Mouse (Mus musculus) limb, embryonic 13.5 days (tissue): ENCODE results near the gene Nostrin. TPM values are rescaled to one million over a fixed set of nuclear protein-coding genes. Genes with fewer than 3 reads are reported as not detected.

Source experiments
- ATAC-seq: fragments of 200-750 bp; cut with Nextera tagmentation; 2 replicates; pipeline ENCODE4 v1.8.0; 2017; ENCODE audit warnings: low read depth, moderate number of reproducible peaks, moderate TSS enrichment; ENCODE audit not compliant: low FRiP score
- H3K27ac ChIP-seq: fragments of 300-500 bp; sonication (generic); 2 replicates; pipeline ENCODE4 v1.5.1; 2015; ENCODE audit warnings: inconsistent platforms, mild to moderate bottlenecking, moderate library complexity
- H3K27me3 ChIP-seq: fragments of 300-500 bp; sonication (generic); 2 replicates; pipeline ENCODE4 v1.6.1; 2015; ENCODE audit warnings: mild to moderate bottlenecking, inconsistent platforms
- H3K36me3 ChIP-seq: fragments of 300-500 bp; sonication (generic); 2 replicates; pipeline ENCODE4 v1.6.1; 2015; ENCODE audit warnings: inconsistent platforms, mild to moderate bottlenecking, moderate library complexity
- H3K4me1 ChIP-seq: fragments of 300-500 bp; sonication (generic); 2 replicates; pipeline ENCODE4 v1.6.1; 2015; ENCODE audit warnings: inconsistent platforms
- H3K4me2 ChIP-seq: fragments of 300-500 bp; sonication (generic); replicated peaks from 2 replicates; pipeline ENCODE4 v1.6.1; 2015; ENCODE audit warnings: inconsistent platforms, mild to moderate bottlenecking, moderate library complexity
- H3K4me3 ChIP-seq: fragments of 300-500 bp; sonication (generic); 2 replicates; pipeline ENCODE4 v1.5.1; 2015; ENCODE audit warnings: moderate library complexity, mild to moderate bottlenecking, inconsistent platforms
- H3K9ac ChIP-seq: fragments of 300-500 bp; sonication (generic); 2 replicates; pipeline ENCODE4 v1.6.1; 2015; ENCODE audit warnings: mild to moderate bottlenecking, inconsistent platforms
- H3K9me3 ChIP-seq: fragments of 300-500 bp; sonication (generic); 2 replicates; pipeline ENCODE4 v1.6.1; 2016; ENCODE audit warnings: inconsistent platforms
- WGBS: fragments of 180-500 bp; shearing (Covaris S2); methylation state at CpG from one replicate; pipeline ENCODE4 v1.1.7; 2015; 5-methylcytosine and 5-hydroxymethylcytosine counted together
- polyA plus RNA-seq: library from polyadenylated mRNA; unstranded; fragments of >200 nt; fragmentation: Nextera tagmentation; extraction: Ambion mirVana; gene quantifications from 2 replicates; pipeline ENCODE4 v1.2.1, GENCODE M21; 2015

Nostrin gene
- polyA plus RNA-seq, 1 experiment from 2014 or later, result 0.92 TPM

DNA sequence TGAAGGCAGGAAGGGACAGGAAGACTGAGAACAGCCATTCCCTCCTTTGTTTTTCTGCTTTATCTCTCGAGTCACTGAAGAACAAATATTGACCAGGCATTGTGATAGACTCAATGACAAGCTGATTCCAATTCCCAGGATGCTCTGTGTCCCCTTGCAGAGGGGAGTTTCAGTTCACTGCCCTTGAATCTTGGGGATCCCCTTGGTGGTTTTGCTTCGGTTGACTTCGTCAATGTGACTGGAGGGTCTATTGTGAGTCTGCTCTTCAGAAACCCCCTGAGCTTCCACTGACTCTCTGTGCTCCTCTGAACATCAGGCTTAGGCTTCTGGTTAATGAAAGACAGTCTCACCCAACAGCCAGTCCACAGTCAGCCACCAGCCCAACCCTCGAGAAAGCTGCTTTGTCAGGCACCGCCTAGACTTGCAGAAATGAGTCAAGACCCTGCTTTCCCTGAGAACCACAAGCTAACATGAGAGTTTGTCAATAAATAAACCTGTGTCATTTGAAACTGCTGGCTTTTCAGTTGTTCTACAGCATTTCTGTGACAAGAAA is 3.0 kb upstream of the Nostrin start:
- Histone ChIP-seq H3K36me3 (no peaks in the 10 kb centered on the region), H3K9ac (no peak overlapping the region), H3K9me3 (no peaks in the 10 kb centered on the region), H3K4me2 (no peak overlapping the region), H3K27ac (no peak overlapping the region), H3K4me3 (no peak overlapping the region), H3K4me1 (peaks cover 13% of the 10 kb centered on the region; the same call in 1 of the 2 replicates), H3K27me3 (no peaks in the 10 kb centered on the region)
- no peak for ATAC-seq
- 67% methylated on average over 5 of the region's 5 CpGs for WGBS

DNA sequence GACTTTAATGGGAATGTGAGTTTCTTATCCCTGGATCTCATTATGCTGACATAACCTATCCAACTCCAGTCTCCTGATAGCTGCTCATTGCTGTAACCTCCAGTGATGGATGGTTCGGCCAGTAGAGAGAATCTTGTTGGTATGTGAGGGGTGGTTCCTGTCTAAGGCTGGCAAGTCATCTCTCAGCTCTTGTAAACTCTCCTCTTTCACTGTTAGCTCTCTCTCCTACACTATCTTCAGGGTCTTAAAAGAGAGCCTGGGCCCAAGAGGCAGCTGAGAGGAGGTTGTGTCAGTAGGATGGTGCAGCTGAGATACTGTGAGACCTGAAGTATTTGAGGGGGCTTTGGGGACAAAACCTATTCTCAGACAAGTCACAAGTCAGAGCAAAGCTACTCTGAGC is 1.4 kb upstream of the Nostrin start:
- Histone ChIP-seq H3K9ac (no peak overlapping the region), H3K27me3 (no peaks in the 10 kb centered on the region), H3K4me1 (peaks cover 8% of the 10 kb centered on the region; the same call in 1 of the 2 replicates), H3K4me3 (no peak overlapping the region), H3K27ac (no peak overlapping the region), H3K4me2 (no peak overlapping the region), H3K9me3 (no peaks in the 10 kb centered on the region), H3K36me3 (no peaks in the 10 kb centered on the region)
- 75% methylated on average over 1 of the region's 1 CpGs for WGBS
- ATAC-seq, result no peak

DNA sequence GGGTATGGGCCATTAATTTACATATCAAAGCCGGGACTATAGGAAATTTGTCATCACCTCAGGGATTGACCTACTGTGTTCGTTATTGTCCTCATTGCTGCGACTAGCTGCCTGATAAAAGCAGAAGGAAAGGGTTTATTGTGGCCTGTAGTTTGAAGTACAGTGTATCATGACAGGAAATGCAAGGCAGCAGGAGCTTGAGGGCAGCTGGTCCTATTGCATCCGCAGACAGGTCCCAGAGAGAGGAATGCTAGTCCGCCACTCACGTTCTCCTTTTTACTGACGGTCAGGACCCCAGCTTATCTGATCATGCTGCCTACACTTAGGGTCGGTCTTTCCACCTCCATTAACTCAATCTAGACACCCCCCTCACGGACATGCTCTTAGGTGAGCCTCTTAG is 663 bp upstream of the Nostrin start:
- no peak overlapping the region for H3K4me2 ChIP-seq
- no peaks in the 10 kb centered on the region for H3K9me3 ChIP-seq
- no peak overlapping the region for H3K9ac ChIP-seq
- no peak overlapping the region for H3K27ac ChIP-seq
- no peaks in the 10 kb centered on the region for H3K27me3 ChIP-seq
- WGBS, result 57% methylated on average over 9 of the region's 9 CpGs
- ATAC-seq, result no peak
- no peaks in the 10 kb centered on the region for H3K36me3 ChIP-seq
- H3K4me1 ChIP-seq, result 0 out of 2 replicates have a peak, but pooled peaks cover 5% of the 10 kb centered on the region
- H3K4me3 ChIP-seq, result no peak overlapping the region

DNA sequence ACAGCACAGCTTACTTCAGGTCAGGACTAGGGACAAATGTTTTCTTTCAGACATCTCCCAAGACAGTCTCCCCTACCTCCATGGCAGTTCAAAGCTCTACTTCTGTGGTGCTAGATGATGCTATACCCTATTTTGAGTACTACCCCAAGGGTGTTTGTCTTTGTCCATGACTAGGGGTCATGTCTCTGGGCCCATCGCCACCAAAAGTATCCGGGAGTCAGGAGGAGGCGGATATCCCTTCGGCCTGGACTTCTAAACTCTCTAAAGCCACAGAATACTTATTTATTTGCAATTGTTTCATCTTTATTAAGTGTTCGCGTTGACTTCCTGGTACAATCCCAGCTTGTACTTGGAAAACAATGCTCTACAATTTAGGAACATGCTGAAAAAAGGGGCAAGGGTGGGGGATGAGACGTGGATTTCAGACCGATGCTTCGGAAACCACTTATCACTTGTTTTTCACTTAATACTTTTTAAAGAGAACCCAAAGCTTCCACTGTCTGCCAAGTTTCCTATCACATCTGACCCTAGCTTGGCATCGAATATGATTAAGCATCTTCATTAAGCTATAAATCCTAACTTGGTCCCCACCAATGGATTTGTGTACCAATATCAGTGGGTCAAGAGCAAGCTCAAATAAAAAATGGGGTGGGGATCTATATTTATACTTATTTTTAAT is 1.9 kb downstream of the Nostrin start:
- Histone ChIP-seq H3K9ac (no peak overlapping the region), H3K4me3 (no peak overlapping the region), H3K36me3 (no peaks in the 10 kb centered on the region), H3K27me3 (no peaks in the 10 kb centered on the region), H3K4me1 (0 out of 2 replicates have a peak, but pooled peaks cover 5% of the 10 kb centered on the region), H3K4me2 (no peak overlapping the region), H3K27ac (no peak overlapping the region), H3K9me3 (no peaks in the 10 kb centered on the region)
- 93% methylated on average over 10 of the region's 10 CpGs for WGBS
- ATAC-seq, result no peak

DNA sequence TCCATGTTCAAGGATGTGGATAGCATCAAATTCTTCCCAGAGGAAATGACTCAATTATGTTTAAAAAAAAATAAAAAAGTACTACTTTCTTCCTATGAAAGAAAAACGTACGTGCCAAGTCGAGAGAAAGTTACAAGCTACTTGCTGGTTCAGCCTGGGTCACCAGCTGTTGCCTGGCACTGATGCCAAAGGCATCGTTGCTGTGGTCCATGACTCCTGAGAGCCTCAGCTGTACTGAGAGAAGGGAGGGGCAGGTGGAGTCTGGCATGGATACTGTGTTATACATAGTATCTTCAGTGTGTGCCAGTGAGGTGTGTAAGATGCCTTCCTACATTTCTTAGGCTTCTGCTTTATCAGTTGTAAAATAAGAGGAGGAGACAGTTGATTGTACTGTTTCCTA is 3.2 kb downstream of the Nostrin start:
- Histone ChIP-seq H3K4me1 (0 out of 2 replicates have a peak, but pooled peaks cover 5% of the 10 kb centered on the region), H3K9ac (no peak overlapping the region), H3K27me3 (no peaks in the 10 kb centered on the region), H3K4me3 (no peak overlapping the region), H3K27ac (no peak overlapping the region), H3K36me3 (no peaks in the 10 kb centered on the region), H3K9me3 (no peaks in the 10 kb centered on the region), H3K4me2 (no peak overlapping the region)
- ATAC-seq, result no peak
- 76% methylated on average over 4 of the region's 4 CpGs for WGBS

DNA sequence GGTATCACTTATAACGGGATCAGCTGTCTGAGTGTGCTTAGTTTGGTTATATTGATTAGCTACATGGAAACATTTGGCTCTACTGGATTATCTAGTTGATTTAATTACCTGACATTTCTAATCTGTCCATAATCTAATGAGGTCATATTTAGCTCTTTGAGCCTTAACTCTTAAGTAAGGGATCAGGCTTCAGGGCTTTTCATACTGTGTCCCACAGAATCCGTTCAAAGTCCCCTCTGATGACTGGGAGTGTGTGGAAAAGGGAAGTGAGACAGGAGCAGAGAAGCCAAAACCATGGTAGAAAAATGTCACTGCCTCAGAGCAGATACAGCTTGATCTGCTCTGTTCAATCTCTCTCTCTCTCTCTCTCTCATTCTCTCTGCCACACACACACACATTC is 4.6 kb downstream of the Nostrin start:
- WGBS, result 79% methylated on average over 2 of the region's 2 CpGs

DNA sequence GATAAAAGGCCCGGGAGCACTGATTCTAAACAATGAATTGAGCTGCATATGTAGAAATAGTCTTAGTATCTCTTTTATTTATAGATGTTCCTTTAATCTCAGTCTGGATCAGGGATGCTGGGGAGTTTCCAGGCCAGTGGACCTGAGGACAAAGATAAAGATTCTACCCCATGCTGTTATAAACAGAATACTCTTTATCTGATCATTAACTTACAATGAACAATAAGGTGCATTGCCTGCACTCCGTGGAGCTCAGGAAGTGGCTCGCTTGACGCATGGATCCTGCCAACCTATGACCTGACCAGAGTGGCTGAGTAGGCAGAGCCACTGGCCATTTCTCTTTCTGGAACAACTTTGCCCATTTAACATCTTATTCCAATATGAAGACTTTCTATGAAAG is 5.2 kb downstream of the Nostrin start:
- H3K4me1 ChIP-seq, result no peaks in the 10 kb centered on the region
- H3K27ac ChIP-seq, result no peak overlapping the region
- no peak overlapping the region for H3K4me2 ChIP-seq
- H3K9ac ChIP-seq, result no peak overlapping the region
- 82% methylated on average over 4 of the region's 4 CpGs for WGBS
- H3K36me3 ChIP-seq, result no peaks in the 10 kb centered on the region
- no peak overlapping the region for H3K4me3 ChIP-seq
- H3K9me3 ChIP-seq, result no peaks in the 10 kb centered on the region
- no peak for ATAC-seq
- no peaks in the 10 kb centered on the region for H3K27me3 ChIP-seq

More for the DNA sequence above, 4.6 kb downstream of the Nostrin start:
- Histone ChIP-seq H3K4me1 (0 out of 2 replicates have a peak, but pooled peaks cover 5% of the 10 kb centered on the region), H3K4me3 (no peak overlapping the region), H3K9me3 (no peaks in the 10 kb centered on the region), H3K27me3 (no peaks in the 10 kb centered on the region), H3K27ac (no peak overlapping the region), H3K9ac (no peak overlapping the region), H3K36me3 (no peaks in the 10 kb centered on the region), H3K4me2 (no peak overlapping the region)
- no peak for ATAC-seq

DNA sequence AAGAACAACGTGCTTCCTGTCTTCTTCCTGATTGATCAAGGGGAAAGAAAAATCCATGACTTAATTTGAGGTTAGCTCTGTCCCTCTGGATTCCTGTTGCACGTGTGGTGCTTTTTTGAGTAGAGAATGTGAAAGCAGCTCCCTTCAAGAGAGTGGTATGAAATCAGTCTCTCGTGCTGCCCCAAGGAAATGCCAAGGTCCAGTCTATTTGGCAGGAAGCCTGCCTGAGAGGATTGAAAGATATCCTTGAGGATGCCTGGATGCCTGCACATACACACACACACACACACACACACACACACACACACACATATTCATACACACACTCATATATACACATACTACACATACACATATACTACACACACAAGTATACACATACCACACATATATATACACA is 13.1 kb downstream of the Nostrin start:
- no peaks in the 10 kb centered on the region for H3K36me3 ChIP-seq
- no peak overlapping the region for H3K4me2 ChIP-seq
- WGBS, result 72% methylated on average over 3 of the region's 3 CpGs
- no peaks in the 10 kb centered on the region for H3K9me3 ChIP-seq
- no peak for ATAC-seq
- no peaks in the 10 kb centered on the region for H3K27me3 ChIP-seq
- no peak overlapping the region for H3K27ac ChIP-seq
- H3K9ac ChIP-seq, result no peak overlapping the region
- H3K4me1 ChIP-seq, result peaks cover 4% of the 10 kb centered on the region; the same call in 1 of the 2 replicates
- no peak overlapping the region for H3K4me3 ChIP-seq

DNA sequence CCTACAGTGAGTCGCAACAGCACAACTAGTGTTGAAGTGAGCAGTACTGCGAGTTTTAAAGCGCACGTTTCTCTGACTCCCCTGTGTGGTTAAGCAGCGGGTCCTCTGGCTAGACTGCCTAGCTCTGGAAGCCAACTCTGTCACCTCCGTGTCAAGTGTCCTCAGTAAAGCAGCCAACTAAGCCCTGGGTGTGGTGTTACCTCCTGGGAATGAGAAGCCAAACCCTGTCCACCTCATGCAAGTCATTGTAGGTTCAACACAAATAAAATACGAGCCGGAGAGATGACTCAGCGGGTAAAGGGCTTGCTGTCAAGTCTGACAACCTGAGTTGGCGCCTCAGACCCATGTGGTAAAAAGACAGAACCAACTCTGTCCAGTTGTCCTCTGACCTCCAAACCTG is 13.6 kb downstream of the Nostrin start:
- H3K9ac ChIP-seq, result no peak overlapping the region
- H3K27me3 ChIP-seq, result no peaks in the 10 kb centered on the region
- no peaks in the 10 kb centered on the region for H3K36me3 ChIP-seq
- H3K4me2 ChIP-seq, result no peak overlapping the region
- peaks cover 4% of the 10 kb centered on the region; the same call in 1 of the 2 replicates for H3K4me1 ChIP-seq
- 85% methylated on average over 10 of the region's 10 CpGs for WGBS
- no peak overlapping the region for H3K27ac ChIP-seq
- H3K9me3 ChIP-seq, result no peaks in the 10 kb centered on the region
- no peak for ATAC-seq
- no peak overlapping the region for H3K4me3 ChIP-seq

DNA sequence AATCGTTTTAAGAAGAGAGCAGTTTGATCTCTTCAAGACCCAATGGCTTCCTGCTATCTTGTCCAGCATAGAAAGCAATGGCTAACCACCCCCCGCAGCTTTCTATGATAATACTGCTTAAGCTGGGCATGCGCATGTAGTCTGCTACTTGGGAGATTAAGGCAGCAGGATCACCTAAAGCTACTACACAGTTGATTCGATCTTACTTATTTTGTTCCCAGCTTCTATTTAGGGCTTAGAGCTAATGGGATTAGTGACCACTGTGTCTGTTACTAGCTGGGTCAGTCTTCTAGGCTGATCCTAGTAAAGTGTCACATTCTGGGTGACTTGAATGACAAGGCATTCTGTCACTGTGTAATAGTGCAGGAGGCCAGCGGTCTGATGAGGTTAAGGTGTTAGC is 15.2 kb downstream of the Nostrin start:
- H3K9ac ChIP-seq, result no peak overlapping the region
- H3K36me3 ChIP-seq, result no peaks in the 10 kb centered on the region
- no peaks in the 10 kb centered on the region for H3K9me3 ChIP-seq
- 80% methylated on average over 5 of the region's 5 CpGs for WGBS
- H3K27ac ChIP-seq, result no peak overlapping the region
- ATAC-seq, result no peak
- H3K4me2 ChIP-seq, result no peak overlapping the region
- H3K4me1 ChIP-seq, result peaks cover 4% of the 10 kb centered on the region; the same call in 1 of the 2 replicates
- no peak overlapping the region for H3K4me3 ChIP-seq
- no peaks in the 10 kb centered on the region for H3K27me3 ChIP-seq

DNA sequence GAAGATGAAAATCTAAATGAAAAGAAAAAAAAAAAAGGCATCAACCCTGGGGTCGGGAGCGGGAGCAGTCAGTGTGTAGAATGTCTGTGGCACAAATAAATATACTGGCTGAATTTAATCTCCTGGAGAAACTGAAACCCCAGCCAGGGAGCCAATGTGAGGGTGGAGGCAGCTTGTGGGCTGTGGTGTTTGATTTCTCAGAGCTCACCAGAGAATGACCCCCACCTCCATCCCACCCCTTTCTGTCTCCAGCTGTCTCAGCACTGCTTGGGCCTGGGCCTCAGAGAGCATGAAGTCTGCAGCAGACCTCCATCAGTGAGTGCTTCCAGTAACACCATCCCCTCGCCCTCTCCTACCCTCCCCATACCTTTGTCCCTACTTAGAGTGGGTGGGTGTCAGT is 20.3 kb downstream of the Nostrin start:
- H3K9me3 ChIP-seq, result no peaks in the 10 kb centered on the region
- H3K36me3 ChIP-seq, result no peaks in the 10 kb centered on the region
- H3K4me1 ChIP-seq, result no peaks in the 10 kb centered on the region
- H3K27ac ChIP-seq, result no peak overlapping the region
- H3K27me3 ChIP-seq, result no peaks in the 10 kb centered on the region
- ATAC-seq, result peak; percentile 80
- H3K4me3 ChIP-seq, result no peak overlapping the region
- H3K4me2 ChIP-seq, result no peak overlapping the region
- WGBS, result 41% methylated on average over 3 of the region's 3 CpGs
- no peak overlapping the region for H3K9ac ChIP-seq

DNA sequence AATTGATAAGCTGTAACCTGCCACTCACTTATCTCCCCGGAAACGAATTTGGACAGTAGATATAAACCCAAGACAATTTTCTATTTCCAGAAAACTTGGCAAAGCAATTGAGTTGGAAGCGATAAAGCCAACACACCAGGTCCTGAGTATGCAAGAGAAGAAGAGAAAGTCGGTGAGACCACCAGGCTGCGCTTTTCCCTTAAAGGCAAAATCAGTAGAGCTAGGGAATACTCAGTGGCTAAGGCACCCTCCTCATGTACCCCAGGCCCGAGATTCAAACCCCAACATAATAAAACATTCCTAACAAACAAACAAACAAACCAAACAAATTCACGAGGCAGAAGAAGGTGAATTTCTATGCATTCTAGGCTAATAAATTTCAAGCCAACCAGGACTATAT is 20.7 kb downstream of the Nostrin start:
- Histone ChIP-seq H3K9me3 (no peaks in the 10 kb centered on the region), H3K4me3 (no peak overlapping the region), H3K36me3 (no peaks in the 10 kb centered on the region), H3K9ac (no peak overlapping the region), H3K4me1 (no peaks in the 10 kb centered on the region), H3K4me2 (no peak overlapping the region), H3K27me3 (no peaks in the 10 kb centered on the region), H3K27ac (no peak overlapping the region)
- ATAC-seq, result no peak
- 61% methylated on average over 7 of the region's 7 CpGs for WGBS

DNA sequence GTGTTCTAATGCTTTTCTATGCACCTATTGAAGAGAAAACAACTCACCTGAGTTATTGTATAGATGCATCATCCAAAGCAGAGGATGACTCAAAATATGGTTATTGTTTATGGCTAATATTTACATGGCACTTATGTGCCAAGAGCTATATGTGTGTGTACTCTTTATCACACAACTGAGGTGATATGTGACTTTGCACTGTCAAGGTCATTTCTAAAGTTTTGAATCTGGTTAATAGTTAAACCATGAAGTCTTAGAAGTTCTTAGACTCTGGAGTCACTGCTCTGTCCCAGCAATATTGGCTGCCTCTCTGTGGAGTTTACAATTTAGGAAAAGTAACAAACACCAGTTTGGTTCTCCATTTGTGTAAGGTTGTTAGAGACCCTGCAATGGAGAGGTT is 23.3 kb downstream of the Nostrin start:
- no peaks in the 10 kb centered on the region for H3K27me3 ChIP-seq
- no peak overlapping the region for H3K4me3 ChIP-seq
- no peak overlapping the region for H3K27ac ChIP-seq
- H3K4me1 ChIP-seq, result no peaks in the 10 kb centered on the region
- no peak for ATAC-seq
- H3K9me3 ChIP-seq, result no peaks in the 10 kb centered on the region
- H3K36me3 ChIP-seq, result no peaks in the 10 kb centered on the region
- H3K4me2 ChIP-seq, result no peak overlapping the region
- H3K9ac ChIP-seq, result no peak overlapping the region
